Mouse (Mus musculus) yolk sac, embryonic 10.5 days (tissue): Measurements from ENCODE around the gene 9930022D16Rik.

Experiments used
- DNase-seq: peaks from one replicate; pipeline ENCODE4 v3.0.0-alpha.2; 2017; ENCODE audit warnings: low spot score

9930022D16Rik gene

DNA sequence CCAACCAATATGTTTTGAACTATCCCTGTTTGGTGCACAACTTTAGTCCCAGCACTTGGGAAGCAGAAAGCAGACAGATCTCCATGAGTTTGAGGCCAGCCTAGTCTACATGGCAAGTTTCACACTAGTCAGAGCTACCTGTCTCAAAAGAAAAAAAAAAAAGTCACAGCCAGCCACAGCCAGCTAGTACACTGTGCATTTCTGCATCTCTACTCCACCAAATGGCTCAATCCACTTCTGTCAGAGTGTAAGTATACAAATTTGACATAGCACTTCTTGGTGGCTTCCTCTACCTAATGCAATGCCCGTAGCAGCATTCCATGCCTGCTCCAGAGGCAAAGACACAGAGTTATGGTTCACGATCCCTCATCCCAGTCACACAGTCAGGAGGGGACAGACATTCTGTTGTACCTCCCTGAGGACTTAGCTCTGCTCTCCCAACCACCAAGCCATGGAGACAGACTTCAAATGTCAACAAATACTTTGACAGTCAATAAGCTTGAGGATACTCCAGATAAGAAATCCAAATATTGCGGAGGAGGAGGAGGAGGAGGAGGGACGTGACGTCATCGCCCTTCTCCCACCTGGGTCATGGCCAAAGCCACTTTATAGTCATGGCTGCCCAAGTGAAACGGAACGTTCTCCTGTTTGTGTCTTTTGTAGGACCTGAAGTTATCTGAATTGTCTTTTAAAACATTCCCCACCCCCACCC, 3.1 kb downstream of the 9930022D16Rik start:
- peak; percentile 19 for DNase-seq

DNA sequence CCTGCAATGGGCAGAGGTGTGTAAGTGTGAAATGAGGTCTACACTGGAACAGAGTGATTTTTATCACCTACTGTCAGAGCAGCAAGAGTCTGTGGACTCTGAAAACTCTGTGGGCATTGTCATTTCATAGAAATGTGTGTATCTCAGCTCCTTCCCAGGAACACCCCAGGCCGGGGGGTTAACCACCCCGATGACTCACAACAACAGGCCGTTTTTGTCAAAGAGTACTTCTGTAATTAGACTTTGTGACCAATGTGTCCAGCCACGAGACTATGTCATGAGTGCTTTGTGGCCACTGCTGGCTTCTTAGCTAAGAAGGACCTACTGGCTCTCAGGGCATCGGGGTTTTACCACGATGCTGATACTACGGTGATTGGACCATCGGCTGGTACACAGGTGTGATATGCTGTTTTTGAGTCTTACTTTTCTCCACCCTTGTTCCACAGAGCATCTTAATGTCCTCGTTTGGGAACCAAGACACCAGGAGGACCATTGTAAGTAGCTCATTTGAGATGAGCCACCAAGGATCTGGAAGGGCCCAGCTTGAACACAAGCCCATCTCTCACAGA, 3.8 kb downstream of the 9930022D16Rik start:
- no peak for DNase-seq

DNA sequence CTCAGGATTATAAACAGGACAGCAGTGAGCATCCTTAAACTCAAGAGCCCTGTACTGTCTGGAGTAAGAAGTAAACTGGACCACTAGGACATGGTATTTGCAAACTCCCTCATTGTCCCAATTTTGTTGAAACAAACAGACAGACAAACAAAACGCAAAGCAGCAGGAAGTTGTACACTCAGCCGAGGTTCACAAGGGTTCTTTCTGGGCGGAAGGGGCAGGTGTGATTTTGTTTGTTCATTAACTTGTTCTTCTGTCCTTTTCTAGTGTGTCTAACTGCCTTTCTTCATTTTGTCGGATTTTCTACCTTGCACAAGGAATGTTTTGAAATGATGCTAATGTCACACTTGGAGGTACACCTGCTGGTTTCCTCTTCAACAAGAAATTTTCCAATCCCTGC, 5.7 kb downstream of the 9930022D16Rik start:
- no peak for DNase-seq

DNA sequence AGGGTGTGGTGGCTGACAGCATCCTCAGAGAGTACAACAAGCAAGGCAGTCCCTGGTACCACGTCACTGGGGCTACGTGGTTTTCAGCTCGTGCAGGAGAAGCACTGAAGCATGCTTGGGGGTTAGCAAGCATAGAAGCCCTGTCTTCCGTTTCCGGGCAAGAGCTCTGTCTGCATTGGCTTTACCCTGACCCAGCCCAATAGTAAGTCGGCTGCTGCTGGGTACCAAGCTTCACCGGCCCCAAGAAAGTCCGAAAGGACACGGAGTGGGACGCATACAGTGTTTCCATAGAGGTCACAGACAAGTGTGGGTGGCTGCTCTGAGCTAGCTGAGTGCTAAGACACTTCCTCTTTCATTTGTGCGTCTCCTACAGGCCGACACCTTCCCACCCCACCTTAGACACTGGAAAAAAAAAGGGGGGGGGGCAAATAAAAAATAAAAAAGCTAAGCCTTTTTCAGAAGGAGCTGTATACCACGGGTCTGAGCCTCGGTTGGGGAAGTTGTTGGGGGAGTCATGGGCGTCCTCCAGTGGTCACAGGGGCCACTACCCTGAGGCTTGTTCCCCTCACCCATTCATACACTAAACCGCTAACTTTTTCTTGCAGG, 6.3 kb downstream of the 9930022D16Rik start:
- no peak for DNase-seq

DNA sequence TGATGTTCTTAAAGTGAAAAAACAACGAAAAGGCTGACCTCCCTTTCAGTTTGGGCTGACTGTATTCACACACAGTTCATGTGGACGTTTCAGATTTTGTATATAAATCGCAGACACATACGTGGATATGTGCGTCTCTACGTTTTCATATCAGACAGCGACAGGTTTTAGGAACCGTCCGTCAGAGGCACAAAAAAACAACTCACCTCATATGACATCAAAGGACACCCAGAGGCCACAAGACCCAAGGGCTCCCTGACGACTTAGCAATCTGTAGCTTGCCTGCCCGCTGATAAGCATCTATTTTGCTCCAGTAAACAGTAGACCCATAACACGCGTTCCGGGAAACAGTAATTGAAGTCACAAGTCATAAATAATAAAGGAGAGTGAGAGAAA, 6.8 kb downstream of the 9930022D16Rik start:
- no peak for DNase-seq

DNA sequence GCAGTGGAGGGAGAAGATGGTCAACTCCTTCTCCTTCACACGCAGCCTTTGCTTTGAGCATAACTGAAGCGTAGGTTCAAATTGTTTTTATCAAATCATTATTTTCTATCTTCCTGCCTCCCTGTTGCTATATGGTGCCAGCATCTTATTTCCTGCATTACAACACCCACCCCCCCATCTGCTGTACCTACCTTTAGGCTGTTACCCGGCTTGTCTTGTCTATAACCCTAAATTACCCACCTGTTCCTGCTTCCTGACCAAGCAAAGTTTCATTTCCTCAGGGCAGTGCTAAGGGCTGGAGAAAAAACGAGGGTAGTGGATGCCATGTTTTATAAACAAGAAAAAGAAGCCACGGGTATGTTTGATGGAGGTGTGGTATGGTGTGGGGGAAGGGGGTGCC, 7.5 kb downstream of the 9930022D16Rik start:
- no peak for DNase-seq

DNA sequence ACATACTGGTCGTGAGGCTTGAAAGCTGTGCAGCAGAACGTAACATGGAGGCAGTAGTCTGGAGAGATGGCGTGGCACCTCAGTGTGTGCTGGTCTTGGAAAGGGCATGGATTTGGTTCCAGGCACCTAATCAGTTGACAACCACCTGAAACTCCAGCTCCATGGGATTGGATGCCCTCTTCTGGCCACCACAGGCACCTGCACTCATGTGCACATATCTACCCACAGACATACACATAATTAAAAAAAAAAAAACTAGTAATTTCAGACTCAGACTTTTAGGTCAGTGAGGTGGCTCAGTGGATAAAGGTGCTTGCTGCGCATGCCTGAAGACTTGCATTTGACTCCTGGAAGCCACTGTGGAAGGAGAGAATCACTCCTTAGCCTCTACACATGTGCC, 8.5 kb downstream of the 9930022D16Rik start:
- DNase-seq = no peak

DNA sequence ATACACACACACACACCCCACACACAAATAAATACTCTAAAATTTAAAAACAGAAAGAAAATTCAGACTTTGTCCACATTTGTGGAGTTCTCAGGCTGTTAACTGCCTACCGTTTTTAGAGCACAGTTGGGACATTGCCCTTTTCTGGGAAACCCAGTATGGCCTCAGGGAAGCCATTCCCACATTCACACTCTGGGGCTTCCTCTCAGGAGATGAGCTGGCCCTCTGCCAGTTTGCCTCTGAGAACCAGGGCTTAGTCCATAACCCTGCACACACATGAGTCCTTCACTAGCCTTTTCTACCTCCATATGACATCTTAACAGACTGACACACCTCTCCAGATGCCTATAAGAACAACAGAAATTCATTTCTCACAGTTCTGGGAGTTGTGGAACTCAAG, 9.6 kb downstream of the 9930022D16Rik start:
- no peak for DNase-seq

DNA sequence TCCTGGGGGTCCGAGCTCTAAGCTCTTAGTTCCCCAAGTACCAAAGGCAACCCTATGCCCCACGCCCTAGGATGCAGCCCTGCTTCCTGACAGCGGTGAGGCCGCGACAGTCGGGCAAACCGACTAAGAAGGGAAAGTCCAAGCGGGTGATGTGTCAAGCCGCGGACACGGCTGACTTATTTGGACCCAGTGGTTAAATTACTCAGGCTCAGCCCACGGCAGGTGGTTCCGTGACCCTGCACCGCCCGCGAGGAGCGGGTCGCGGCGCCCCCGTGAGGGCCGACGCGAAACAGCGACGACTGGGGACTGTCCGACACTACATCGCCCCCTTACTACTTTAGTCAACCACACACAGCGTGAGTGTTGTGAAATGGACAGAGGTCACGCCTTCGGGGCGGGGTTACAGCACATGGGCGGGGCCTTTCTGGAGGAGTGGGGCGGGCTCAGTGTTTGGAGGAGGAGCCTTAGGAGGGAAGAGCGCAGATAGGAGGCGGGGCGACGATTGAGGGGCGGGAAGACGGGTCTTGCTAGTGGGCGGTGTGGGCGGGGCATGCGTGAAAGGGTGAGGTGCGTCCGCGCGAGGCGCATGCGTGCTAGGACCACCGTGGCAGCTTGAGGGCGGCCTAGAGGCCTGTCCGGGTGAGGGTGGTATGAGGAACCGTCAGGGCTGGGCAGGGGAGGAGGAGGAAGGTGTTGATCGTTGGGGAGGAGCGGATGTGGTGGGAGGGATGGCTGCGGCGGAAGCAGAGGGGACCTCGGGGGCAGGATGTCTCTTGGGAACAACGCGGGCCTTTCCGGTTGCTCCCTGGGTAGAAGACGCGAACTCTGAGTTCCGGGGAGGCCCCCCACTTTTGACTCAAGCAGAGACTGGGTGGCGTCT, 11.9 kb downstream of the 9930022D16Rik start, which contains the start of gene Amz2:
TSS of gene Amz2 (plus strand) at position 555 of the 880 bp plus-strand sequence.
- peak; percentile 100 for DNase-seq

DNA sequence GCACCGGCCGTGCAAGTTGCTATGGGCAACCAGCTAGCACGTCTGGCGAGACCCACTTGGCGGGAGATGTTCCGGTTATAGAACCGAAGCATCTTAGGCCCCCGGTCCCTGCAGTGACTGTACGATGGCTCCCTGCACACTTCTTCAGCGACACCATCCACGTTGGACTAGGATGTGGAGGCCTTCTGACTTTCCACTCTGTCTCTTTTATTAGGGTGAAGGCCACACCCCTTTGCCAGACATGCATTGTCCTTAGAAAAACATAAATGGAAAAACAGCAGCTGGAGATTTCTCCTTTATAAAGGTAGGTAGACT, 12.5 kb downstream of the 9930022D16Rik start:
- DNase-seq = no peak

DNA sequence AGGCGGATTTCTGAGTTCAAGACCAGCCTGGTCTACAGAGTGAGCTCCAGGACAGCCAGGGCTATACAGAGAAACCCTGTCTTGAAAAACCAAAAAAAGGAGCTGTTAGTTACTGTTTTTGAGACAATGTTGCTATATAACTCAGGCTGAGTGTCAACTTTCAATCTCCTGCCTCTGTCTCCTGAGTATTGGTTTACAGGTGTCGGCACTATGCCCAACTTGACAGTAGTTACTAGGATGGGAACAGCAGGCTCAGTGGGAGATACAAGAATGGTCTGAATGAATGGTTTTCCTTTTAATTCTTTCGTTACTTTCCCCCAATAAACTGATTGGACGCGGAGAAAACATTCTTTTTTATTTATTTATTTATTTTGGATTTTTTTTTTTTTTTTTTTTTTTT, 13.6 kb downstream of the 9930022D16Rik start:
- DNase-seq = no peak

DNA sequence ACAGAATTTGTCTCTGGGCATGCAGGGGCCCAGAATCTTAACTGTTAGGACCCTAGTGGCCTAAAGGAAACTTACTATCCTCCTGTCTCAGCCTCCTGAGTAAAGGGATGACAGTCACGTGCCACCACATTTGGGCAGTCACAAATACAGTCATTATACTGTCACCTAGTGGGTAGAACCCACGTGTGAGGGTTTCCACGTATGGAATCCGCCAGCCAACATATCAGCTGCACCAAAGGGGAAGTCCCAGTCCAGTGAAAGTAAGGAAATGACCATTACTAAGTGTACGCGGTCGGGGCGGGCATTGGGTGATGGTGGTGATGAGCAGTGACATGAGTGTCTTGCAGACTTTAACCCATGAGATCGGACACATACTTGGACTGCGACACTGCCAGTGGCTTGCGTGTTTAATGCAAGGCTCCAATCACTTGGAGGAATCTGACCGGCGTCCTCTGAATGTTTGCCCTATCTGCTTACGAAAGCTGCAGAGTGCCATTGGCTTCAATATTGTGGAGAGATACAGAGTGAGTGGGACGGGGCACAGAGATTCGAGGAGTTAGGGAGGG, 20.6 kb downstream of the 9930022D16Rik start:
- no peak for DNase-seq

DNA sequence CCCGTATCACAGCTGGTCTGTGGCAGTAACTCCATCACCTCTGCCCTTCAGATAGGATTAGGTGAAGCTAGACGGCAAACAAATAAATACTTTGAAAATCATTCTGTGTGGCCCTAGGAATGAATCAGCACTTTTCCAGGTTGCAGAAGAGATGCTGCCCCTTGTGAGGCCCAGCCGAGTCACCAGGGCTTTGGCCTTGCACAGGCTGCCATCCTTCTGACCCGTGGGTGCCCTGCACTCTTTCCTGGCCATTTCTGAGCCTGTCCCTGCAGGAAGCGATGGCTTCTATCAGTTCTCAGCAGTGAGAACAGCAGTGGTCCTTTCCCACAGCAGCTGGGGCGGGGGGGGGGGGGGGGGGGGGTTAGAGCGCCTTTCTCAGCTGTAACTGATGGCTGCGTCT, 23.2 kb downstream of the 9930022D16Rik start:
- DNase-seq = no peak

DNA sequence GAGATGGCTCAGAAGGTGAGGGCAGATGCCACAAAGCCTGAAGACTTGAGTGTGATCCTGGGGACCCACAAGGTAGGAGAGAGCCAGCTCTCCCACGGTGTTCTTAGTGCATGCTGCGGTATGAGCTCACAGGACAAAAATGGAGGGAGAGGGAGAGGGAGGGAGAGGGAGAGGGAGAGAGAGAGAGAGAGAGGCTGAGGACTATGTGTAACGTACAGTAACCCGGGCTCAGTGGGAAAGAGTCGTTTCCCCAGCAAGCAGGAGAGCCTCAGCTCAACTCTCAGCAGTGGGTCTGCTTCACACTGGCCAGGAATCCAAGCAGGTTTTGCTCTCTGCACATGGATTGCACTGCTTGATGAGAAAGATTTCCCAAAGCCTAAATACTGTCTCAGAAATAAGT, 25.5 kb downstream of the 9930022D16Rik start:
- no peak for DNase-seq

DNA sequence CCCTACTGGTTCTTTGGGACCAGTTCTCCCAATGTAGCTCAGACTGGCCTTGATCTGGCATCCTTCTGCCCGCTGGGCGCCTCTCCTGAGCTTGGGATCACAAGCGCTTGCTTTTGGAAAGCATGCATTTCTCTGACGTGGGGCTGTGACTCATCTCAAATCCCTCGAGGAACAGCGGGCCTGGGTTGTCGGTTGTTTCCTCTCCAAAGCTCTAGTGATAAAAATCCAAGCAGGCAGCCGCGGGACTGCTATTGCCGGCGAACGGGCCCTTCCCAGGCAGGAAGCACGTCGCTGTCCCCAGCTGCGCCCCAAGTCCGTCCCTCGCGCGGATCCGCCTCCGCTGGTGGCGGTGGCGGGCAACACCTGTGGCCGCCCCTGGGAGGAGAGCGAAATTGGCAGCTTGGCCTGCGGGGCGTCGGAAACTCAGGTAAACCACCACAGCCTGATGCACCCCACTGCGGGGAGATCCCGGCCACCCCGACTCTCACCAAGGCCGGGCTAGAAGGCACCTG, 26.2 kb downstream of the 9930022D16Rik start:
- peak; percentile 65 for DNase-seq

DNA sequence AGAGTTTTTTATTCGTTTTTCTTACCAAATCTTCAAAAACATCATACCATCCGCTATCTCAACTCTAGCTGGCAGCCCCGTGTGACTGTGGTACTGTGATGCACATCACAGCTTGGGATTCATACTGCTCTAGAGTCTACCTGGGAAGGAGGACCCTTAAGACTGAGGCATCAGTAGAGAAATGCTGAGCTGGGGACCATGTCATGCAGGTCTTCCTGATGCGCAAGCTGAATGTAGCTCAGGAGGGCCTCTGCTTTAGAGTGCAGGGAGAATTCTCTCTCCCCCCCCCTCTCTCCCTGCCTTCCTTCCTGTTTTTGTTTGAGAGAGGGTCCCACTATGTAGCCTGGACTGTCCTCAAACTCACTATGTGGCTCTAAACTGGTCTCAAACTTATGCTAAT, 26.9 kb downstream of the 9930022D16Rik start:
- no peak for DNase-seq

DNA sequence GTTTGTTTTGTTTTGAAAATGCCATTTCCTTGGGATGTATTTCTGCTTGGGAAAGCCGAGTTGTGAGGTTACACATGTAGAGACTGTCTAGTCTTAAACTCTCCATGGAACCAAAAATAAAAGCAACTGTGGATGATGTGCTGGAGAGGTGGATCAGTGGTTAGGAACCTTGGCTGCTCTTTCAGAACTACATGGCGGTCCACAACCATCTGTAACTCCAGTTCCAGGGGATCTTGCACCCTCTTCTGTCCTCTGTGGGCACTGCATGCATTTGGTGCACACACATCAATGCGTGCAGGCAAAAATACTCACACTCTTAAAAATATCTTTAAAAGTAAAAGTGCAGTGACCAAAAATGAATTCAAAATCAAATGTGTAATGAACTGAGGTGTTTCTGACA, 27.4 kb downstream of the 9930022D16Rik start:
- no peak for DNase-seq

DNA sequence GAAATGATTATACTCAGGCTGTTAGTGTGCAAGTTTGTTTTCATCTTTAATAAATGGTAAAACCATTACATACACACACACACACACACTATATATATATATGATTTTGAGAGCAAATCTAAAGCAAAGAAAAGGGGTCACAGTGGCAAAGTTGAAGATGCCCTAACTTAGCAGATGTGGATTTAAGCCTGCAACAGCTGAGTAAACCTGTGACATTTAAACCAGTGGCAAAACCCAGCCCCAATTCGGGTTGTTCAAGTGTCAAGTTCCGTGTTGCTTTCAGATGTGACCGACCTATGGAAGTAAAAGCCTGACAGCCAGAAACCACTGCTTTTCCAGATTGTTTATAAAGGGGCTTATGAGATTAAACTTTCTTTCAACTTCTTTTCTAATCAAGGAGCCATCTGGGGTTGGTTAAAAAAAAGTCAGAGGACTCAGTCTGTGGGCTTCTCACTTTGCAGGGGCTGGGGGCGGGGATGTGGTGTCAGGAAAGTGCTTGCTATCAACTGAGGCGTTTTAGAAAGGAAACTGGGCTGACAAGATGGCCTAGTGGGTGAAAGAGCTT, 28.5 kb downstream of the 9930022D16Rik start:
- no peak for DNase-seq

DNA sequence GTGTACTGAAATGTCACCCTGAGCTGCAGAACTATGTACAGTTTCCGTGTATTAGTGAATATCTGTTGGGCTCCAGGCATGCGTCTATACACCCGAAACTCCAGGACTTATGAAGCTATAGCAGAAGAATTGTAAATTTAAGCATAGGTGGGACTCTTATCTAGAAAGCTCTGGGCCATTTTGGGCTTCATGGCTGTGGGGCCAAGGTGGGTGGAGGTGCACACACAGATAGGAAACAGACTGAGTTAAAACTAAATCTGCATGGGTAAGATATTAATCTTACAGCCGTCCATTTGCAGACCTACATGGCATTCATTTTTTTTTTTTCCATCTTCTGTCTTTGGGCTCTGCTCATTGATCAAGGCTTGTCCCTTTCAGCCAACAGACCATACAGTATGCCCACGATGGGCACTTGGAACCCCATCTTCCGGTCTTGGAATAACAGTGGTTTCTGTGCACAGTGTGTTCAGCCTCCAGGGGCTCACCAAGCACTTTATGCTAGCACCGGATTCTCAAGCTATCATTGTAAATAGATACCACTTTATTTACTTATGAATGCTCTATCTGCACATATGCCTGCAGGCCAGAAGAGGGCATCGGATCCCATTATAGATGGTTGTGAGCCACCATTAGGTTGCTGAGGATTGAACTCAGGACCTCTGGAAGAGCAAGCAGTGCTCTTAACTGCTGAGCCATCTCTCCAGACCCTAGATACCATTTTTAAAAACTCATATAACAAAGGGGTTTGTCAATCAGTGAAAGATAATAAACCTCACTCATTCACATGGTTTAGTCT, 29.9 kb downstream of the 9930022D16Rik start:
- no peak for DNase-seq

DNA sequence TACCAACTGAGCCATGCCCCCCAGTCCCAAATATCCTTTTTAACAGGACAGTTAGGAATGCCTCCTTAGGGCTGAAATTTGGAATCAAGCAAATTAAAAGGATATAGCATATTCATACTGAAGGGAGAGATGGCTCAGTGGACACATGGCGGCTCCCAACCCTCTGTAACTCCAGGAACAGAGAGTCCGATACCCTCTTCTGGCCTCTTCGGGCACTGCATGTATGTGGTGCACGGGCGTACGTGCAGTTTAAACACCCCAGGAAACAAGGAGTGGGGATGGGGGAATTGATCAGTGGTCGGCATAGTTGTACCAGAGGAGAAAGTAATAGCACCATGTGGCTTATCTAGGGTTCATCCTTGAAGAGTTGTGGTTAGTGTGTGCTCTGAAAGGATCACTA, 30.9 kb downstream of the 9930022D16Rik start:
- no peak for DNase-seq

DNA sequence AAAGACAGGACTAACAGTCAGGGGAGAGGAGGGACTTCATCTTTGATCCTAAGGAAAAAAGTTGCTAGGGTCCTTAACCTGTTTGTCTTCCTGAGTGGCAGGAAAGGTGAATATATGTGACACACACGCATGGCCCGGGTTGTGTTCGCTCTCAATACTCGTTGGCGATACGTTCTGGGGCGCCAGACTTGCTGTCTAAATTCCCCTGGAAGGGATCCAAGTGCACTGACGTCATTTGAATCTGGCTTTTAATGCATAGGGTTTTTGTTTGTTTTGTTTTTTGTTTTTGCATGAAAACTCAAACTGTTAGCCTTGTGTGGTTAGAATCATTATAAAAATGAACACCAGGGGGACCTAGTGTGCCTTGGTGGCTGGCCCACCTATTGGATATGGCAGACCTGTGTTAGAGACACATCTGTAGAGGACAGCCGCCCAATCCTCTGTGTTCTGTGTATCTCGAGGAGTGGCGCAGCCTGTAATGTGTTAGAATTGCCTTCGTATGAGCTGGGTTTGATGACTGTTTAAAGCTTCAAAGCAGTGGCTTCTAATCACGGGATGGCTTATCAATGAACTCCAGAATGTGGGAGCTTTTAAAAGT, 31.8 kb downstream of the 9930022D16Rik start:
- no peak for DNase-seq
